Mouse (Mus musculus) granulocyte monocyte progenitor cell, adult 5-6 weeks (primary cell): ENCODE measurements around the gene Inka1. TPM values are rescaled to one million over a fixed set of nuclear protein-coding genes. Genes with fewer than 3 reads are reported as not detected.

Experiments used
- ATAC-seq: replicated peaks from 2 replicates; pipeline ENCODE4 v1.8.0; 2016; ENCODE audit warnings: mild to moderate bottlenecking, moderate TSS enrichment, inconsistent platforms; ENCODE audit not compliant: poor library complexity, severe bottlenecking
- total RNA-seq, 2 experiments: library from RNA; stranded (forward) in 1 of 2; stranded (reverse) in 1 of 2; fragments of 200-712, 200-1000 nt in 1 of 2; fragments of >200 nt in 1 of 2; fragmentation: Nextera tagmentation in 1 of 2; gene quantifications; 2 replicates each; pipeline ENCODE4 v1.2.3; 2014 to 2017

Inka1 gene
- total RNA-seq, 2 experiments from 2014 or later = 16.7 to 23.2 TPM

DNA sequence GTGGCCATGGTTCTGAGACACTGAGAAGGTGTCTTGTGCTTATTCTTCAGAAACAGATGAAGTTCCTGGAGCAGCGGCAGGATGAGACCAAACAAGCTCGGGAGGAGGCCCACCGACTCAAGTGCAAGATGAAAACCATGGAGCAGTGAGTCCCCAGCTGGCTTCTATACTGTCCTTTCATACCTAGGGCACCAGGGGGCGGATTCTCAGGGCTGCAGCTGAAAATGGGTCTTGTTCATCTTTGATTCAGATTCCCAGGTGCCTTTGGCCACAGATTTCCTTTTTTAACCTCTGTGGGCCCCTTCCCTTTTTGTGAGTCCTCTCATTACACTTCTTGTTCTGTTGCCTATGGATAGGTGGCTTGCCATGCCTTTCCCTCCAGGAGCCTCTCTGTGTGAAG is 24.8 kb downstream of the Inka1 start:
- ATAC-seq = no peak; the same call in 1 of the 2 replicates

GRCm38 (mm10) chr9:107959896-107960295 is 25.8 kb downstream of the Inka1 start:
- ATAC-seq = no peak

- ATAC-seq = no peak
Observed at GRCm38 (mm10) chr9:107957141-107957540, 28.5 kb downstream of the Inka1 start.

GRCm38 (mm10) chr9:107955613-107956289 is 29.9 kb downstream of the Inka1 start:
- no peak for ATAC-seq

GRCm38 (mm10) chr9:107950460-107951355 is 35.0 kb downstream of the Inka1 start:
- peak; percentile 81 for ATAC-seq

- peak; percentile 33; the same call in 1 of the 2 replicates for ATAC-seq
Observed at GRCm38 (mm10) chr9:107949922-107950235, 35.8 kb downstream of the Inka1 start, which contains the start of gene Traip. TSS of gene Traip (plus strand) at chr9:107950136.

GRCm38 (mm10) chr9:107949184-107949921 is 36.3 kb downstream of the Inka1 start:
- peak; percentile 16; the same call in 1 of the 2 replicates for ATAC-seq

DNA sequence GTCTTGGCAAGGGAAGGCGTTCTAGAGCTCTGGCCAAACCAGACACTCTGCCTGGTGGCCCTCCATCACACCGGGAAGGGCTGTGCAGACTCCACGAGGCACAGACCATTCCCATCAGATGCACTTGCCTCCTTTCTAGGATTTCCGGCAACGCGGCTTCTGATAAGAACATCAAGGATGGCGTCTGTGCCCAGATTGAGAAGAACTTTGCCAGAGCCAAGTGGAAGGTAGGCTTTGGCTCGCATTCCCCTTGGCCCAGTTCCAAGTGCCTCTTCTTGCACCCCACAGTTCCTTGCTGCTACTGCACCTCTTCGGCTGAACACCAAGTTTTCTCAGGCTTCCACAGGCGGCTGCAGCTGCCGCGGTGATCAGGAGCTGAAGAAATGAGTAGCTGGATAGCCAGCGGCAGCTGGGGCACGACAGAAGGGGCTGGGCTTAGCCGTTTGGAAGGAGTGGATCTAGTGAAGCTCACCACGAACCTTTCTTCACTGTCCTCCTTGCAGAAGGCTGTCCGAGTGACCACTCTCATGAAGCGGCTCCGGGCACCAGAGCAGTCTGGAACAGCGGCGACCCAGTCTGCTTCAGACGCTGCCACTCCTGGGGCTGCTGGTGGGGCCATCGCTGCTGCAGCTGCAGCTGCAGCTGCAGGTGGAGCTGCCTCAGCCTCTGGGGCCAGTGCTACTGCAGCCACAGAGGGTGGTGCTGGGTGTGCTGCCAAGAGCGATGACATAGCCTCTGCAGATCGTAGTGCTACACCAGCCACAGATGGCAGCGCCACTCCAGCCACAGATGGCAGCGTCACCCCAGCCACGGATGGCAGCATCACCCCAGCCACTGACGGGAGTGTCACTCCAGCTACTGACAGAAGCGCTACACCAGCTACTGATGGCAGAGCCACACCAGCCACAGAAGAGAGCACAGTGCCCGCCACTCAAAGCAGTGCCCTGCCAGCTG is 38.2 kb downstream of the Inka1 start:
- no peak for ATAC-seq

GRCm38 (mm10) chr9:107936831-107937230 is 48.8 kb downstream of the Inka1 start:
- ATAC-seq = no peak

- 0 out of 2 replicates have a peak, but pooled peaks have one; percentile 10 for ATAC-seq
Observed at GRCm38 (mm10) chr9:107936215-107936822, 49.4 kb downstream of the Inka1 start.

DNA sequence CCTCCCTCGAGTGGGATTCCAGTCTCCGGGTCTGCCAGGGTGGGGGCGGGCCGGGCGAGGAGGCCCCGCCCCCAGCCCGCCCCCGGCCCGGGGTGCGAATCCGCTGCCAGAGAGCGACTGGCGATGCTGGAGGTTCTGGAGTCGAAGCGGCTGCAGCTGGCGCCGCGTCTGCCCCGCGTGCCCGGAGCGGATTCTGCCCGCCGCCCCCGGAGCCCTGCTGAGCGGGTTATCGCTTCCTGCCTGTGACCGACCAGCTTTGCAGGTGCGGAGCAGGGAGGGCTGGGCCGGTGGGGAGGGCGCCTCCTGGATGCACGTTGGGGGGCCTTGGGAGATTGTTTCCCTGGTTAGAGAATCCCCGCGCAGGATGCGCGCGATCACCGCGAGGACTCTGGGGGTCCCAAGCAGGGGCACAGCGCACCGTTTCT is 49.9 kb downstream of the Inka1 start:
- peak; percentile 63 for ATAC-seq

DNA sequence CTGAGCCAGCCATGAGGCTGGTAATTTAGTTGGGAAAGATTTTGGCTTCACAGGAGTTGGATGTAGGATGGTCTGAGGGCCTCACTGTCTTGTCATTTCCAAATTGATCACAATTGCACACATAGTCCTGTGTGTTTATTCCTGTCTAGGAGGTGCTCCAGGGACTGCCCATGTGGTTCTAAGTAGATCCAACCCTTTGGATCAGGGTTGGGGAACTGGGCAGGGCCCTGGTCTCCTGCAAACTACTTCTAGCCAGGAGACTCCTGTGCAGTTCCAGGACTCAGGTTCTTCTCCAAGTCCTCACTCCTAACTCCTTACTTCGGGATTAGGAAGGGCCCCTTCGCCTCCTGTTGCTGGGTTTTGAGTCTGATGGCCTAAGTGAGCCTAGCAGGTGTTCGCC is 50.3 kb downstream of the Inka1 start, which contains the start of gene Camkv:
TSS of gene Camkv (plus strand) at position 301 of the 400 bp plus-strand sequence.
- no peak for ATAC-seq

Other genes starting within 250 kb of the Inka1 start
- 133 and 165 TPM in 2 replicates for gene Rbm5, start 214.9 kb downstream of the Inka1 start, total RNA-seq (2014; fragmentation: Nextera tagmentation)
- gene Rbm5, start 214.9 kb downstream of the Inka1 start, total RNA-seq (2017) = 157 and 164 TPM in 2 replicates
- gene Rbm6, start 112.6 kb downstream of the Inka1 start, total RNA-seq (2014; fragmentation: Nextera tagmentation) = 99.9 and 115 TPM in 2 replicates
- 110 and 125 TPM in 2 replicates for gene Rbm6, start 112.6 kb downstream of the Inka1 start, total RNA-seq (2017)
- gene Mon1a, start 97.7 kb downstream of the Inka1 start, total RNA-seq (2014; fragmentation: Nextera tagmentation) = 6.1 and 9.3 TPM in 2 replicates
- 16.5 and 19.5 TPM in 2 replicates for gene Mon1a, start 97.7 kb downstream of the Inka1 start, total RNA-seq (2017)
- not detected in 2 replicates for gene Mst1r, start 79.0 kb downstream of the Inka1 start, total RNA-seq (2014; fragmentation: Nextera tagmentation)
- gene Mst1r, start 79.0 kb downstream of the Inka1 start, total RNA-seq (2017) = 0.26 and 6.3 TPM in 2 replicates
- not detected in 2 replicates for gene Actl11, start 57.4 kb downstream of the Inka1 start, total RNA-seq (2014; fragmentation: Nextera tagmentation)
- gene Actl11, start 57.4 kb downstream of the Inka1 start, total RNA-seq (2017) = not detected in 2 replicates
- not detected in 2 replicates for gene Camkv, start 50.2 kb downstream of the Inka1 start, total RNA-seq (2014; fragmentation: Nextera tagmentation)
- not detected in 2 replicates for gene Camkv, start 50.2 kb downstream of the Inka1 start, total RNA-seq (2017)
- 11.1 and 19.4 TPM in 2 replicates for gene Traip, start 35.7 kb downstream of the Inka1 start, total RNA-seq (2014; fragmentation: Nextera tagmentation)
- gene Traip, start 35.7 kb downstream of the Inka1 start, total RNA-seq (2017) = 24.0 and 29.7 TPM in 2 replicates
- 79.1 and 88.9 TPM in 2 replicates for gene Uba7, start 10.4 kb downstream of the Inka1 start, total RNA-seq (2014; fragmentation: Nextera tagmentation)
- gene Uba7, start 10.4 kb downstream of the Inka1 start, total RNA-seq (2017) = 21.4 and 33.4 TPM in 2 replicates
- gene Gm20661, start 2.8 kb downstream of the Inka1 start, total RNA-seq (2014; fragmentation: Nextera tagmentation) = 0.47 TPM in 1 of 2 replicates, not detected in the other
- not detected in 2 replicates for gene Gm20661, start 2.8 kb downstream of the Inka1 start, total RNA-seq (2017)
- gene Cdhr4, start 6.6 kb upstream of the Inka1 start, total RNA-seq (2014; fragmentation: Nextera tagmentation) = 3.0 TPM in 1 of 2 replicates, not detected in the other
- gene Cdhr4, start 6.6 kb upstream of the Inka1 start, total RNA-seq (2017) = 0.69 TPM in 1 of 2 replicates, not detected in the other
- 0.62 and 5.3 TPM in 2 replicates for gene Gm20662, start 10.5 kb upstream of the Inka1 start, total RNA-seq (2014; fragmentation: Nextera tagmentation)
- not detected in 2 replicates for gene Gm20662, start 10.5 kb upstream of the Inka1 start, total RNA-seq (2017)
- gene Ip6k1, start 16.6 kb upstream of the Inka1 start, total RNA-seq (2014; fragmentation: Nextera tagmentation) = 27.1 TPM in 2 replicates
- 31.6 and 42.7 TPM in 2 replicates for gene Ip6k1, start 16.6 kb upstream of the Inka1 start, total RNA-seq (2017)
- 14.1 and 15.1 TPM in 2 replicates for gene Gmppb, start 63.4 kb upstream of the Inka1 start, total RNA-seq (2014; fragmentation: Nextera tagmentation)
- 16.1 and 41.8 TPM in 2 replicates for gene Gmppb, start 63.4 kb upstream of the Inka1 start, total RNA-seq (2017)
- 2.2 and 3.4 TPM in 2 replicates for gene Amigo3, start 67.3 kb upstream of the Inka1 start, total RNA-seq (2014; fragmentation: Nextera tagmentation)
- 2.2 and 3.1 TPM in 2 replicates for gene Amigo3, start 67.3 kb upstream of the Inka1 start, total RNA-seq (2017)
- gene Mst1, start 94.6 kb upstream of the Inka1 start, total RNA-seq (2014; fragmentation: Nextera tagmentation) = 0.67 TPM in 1 of 2 replicates, not detected in the other
- gene Mst1, start 94.6 kb upstream of the Inka1 start, total RNA-seq (2017) = 0.34 and 1.6 TPM in 2 replicates
- 64.5 and 75.3 TPM in 2 replicates for gene Rnf123, start 97.5 kb upstream of the Inka1 start, total RNA-seq (2014; fragmentation: Nextera tagmentation)
- gene Rnf123, start 97.5 kb upstream of the Inka1 start, total RNA-seq (2017) = 29.7 and 30.3 TPM in 2 replicates
- gene Apeh, start 108.7 kb upstream of the Inka1 start, total RNA-seq (2014; fragmentation: Nextera tagmentation) = 72.6 and 79.0 TPM in 2 replicates
- 75.8 and 83.2 TPM in 2 replicates for gene Apeh, start 108.7 kb upstream of the Inka1 start, total RNA-seq (2017)
- 6.2 and 9.0 TPM in 2 replicates for gene Bsn, start 204.5 kb upstream of the Inka1 start, total RNA-seq (2014; fragmentation: Nextera tagmentation)
- 3.2 and 3.7 TPM in 2 replicates for gene Bsn, start 204.5 kb upstream of the Inka1 start, total RNA-seq (2017)